Mouse (Mus musculus) kidney, postnatal 10 days (tissue): ENCODE results near the gene Pxn.
"Not testable (repeated sequence)": the region's sequence is repeated elsewhere in the genome, so short reads cannot be mapped to it uniquely, and the experiment has no call there.

Experiments
- DNase-seq: peaks from one replicate; pipeline ENCODE4 v3.0.0; 2021; ENCODE audit warnings: mixed read lengths

Gene Pxn

DNA sequence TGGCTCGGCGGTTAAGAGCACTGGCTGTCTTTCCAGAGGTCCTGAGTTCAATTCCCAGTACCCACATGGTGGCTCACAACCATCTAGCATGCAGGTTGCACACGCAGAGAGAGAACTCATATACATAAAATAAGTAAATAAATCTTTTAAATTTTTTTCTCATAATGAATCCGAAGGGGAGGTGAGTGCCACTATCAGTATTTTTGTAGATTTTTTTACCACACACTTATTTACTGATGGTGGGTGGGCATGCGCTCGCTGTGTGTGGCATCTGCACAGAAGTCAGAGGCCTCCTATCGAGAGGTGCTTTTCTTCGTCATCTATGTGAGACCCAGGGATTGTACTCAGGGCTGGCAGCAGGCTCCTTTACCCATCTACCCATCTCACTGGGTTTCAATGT, 19.1 kb upstream of the Pxn start:
- DNase-seq = no peak

DNA sequence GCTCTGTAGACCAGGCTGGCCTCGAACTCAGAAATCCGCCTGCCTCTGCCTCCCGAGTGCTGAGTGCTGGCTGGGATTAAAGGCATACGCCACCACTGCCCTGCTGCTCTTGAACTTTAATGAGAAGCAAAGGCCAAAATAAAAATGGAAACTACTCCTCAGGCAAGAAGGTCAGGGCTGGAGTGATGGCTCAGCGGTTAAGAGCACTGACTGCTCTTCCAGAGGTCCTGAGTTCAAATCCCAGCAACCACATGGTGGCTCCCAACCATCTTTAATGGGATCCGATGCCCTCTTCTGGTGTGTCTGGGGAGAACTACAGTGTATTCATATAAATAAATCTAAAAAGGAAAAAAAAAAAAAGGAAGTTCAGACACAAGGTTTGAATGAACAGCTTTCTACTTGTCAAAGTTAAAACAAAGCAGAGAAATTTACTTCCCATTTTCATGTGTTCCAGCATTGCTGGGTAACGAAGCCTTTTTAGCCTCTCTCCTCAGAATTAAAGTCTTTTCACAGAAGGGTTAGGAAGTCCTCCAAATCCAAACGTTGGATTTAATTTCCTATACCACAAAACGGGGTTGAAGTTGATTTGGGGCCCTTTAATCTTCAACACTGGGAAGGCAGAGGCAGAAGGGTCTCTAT, 18.4 kb upstream of the Pxn start:
- DNase-seq = no peak

GRCm38 (mm10) chr5:115488841-115489698, 17.4 kb upstream of the Pxn start:
- DNase-seq = peak; percentile 83

- peak; percentile 91 for DNase-seq
Observed at GRCm38 (mm10) chr5:115489699-115490637, 16.5 kb upstream of the Pxn start.

- no peak for DNase-seq
Observed at GRCm38 (mm10) chr5:115490638-115491000, 15.9 kb upstream of the Pxn start.

- DNase-seq = no peak
Observed at GRCm38 (mm10) chr5:115491076-115491475, 15.4 kb upstream of the Pxn start.

GRCm38 (mm10) chr5:115491771-115492322, 14.6 kb upstream of the Pxn start:
- peak; percentile 62 for DNase-seq

DNA sequence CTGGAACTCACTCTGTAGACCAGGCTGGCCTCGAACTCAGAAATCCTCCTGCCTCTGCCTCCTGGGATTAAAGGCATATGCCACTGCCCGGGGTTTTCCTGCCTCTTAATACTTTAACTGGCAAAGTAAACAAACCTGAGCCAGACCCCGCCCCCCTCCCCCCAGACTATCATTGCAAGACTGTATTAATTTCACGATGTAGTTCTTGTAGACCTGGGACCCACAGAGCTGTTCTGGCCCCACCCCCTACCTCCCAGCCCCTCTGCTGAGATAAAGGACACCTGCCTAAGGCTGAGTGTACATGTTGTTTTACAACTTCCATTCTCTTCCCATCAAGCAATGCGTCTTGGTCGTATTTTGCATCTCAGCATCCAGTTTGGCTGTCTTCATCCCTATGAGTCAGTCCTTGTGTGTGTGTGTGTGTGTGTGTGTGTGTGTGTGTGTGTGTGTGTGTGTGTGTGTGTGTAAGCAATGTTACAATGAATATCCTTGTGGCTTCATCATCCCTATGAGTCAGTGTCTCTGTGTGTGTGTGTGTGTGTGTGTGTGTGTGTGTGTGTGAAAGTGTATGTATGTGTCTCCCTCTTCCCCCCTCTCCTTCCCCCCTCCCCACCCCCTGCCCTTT, 13.7 kb upstream of the Pxn start:
- no peak for DNase-seq

DNA sequence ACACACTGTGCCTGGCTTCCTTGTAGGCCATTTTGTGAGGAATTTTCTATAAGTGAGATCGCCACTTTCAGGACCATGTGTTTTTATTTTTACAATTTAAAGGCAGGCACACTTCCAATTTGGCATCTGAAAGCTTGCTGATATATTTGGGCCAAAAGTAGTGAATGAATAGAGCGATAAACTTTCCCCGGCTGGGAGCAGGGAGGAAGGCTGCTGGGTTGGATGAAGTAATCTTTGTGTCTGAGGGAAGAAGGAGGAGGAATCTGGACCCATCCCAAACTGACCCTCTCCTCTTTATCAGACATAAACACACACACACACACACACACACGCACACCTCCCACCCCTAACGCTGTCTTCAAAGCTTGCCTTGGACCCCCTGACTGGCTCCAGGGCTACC, 13.0 kb upstream of the Pxn start:
- no peak for DNase-seq

- not testable (repeated sequence) for DNase-seq
Observed at GRCm38 (mm10) chr5:115495618-115496017, 10.9 kb upstream of the Pxn start.

- DNase-seq = no peak
Observed at GRCm38 (mm10) chr5:115497033-115497432, 9.4 kb upstream of the Pxn start.

- DNase-seq = no peak
Observed at GRCm38 (mm10) chr5:115498307-115499240, 7.9 kb upstream of the Pxn start.

GRCm38 (mm10) chr5:115500383-115500935, 6.0 kb upstream of the Pxn start:
- DNase-seq = peak; percentile 53

GRCm38 (mm10) chr5:115503035-115503434, 3.4 kb upstream of the Pxn start:
- DNase-seq = no peak

- not testable (repeated sequence) for DNase-seq
Observed at GRCm38 (mm10) chr5:115505617-115506016, 859 bp upstream of the Pxn start.

- DNase-seq = peak; percentile 47
Observed at GRCm38 (mm10) chr5:115507267-115507980, 948 bp downstream of the Pxn start.

DNA sequence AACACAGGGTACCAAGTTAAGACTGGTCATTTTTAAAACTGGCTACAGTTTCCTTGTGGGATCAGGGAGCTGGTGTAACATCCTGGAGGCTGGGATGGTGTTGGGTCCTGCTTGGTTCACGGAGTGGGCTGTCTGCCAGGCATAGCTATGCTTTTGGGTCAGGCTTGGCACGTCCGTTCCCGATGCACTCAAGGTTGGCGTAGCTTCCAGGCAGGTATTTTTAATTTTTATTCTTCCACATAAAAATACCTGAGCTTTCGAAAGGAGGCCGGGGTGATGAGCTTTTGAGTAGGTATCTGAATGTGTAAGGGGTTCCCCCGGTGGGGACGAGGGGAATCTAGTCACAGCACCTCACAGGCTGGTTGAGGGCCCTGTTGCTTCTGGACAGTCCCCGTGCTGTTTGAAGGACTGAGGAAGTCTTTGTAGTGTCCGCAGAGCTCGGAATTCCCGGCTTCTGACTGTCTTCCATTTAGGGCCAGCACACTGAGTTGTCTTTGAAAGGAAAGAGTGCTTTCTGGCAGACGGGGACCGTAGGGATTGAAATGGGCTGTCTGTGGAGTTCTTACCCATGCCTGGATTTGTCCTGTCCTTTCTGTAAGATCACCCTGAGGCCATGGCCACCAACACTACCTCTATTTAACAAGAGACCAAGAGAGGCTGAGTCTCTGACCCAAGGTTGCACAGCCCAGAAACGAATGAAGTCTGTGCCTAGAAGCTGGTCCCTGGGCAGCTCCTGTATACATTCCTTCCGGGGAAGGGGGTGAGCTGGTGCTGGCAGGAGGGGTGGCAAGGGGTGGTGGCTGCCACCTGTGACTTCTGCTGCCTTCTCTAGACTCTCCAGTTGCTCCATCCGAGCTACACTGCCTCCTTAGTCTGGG, 1.7 kb downstream of the Pxn start:
- DNase-seq = peak; percentile 81

DNA sequence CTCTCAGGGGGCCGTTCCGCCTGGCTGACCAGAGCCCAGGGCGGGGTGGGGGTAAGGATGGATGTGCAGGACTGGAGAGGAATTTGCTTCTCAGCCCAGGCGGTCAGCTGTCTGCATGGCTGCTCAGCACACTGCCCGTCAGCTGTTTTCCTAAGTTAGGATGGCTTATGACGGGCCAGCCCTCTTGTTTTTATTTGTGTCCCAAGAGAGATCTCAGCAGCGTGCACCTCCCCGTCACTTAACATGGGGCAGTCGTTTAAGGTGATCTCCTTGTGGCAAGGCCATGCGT, 2.3 kb downstream of the Pxn start:
- DNase-seq = peak; percentile 90

GRCm38 (mm10) chr5:115509321-115509761, 2.9 kb downstream of the Pxn start:
- peak; percentile 72 for DNase-seq
